Mouse (Mus musculus) granulocyte monocyte progenitor cell, adult 5-6 weeks (primary cell): ENCODE measurements at regions not wholly inside any gene's neighbourhood (a gene's known extent, or its start where the extent isn't known, plus 50 kb on each side); places are given as distances from the start of the nearest gene placed in this dataset.
"Not testable (repeated sequence)": the region's sequence is repeated elsewhere in the genome, so short reads cannot be mapped to it uniquely, and the experiment has no call there.

Experiments used
- ATAC-seq: replicated peaks from 2 replicates; pipeline ENCODE4 v1.8.0; 2016; ENCODE audit warnings: mild to moderate bottlenecking, moderate TSS enrichment, inconsistent platforms; ENCODE audit not compliant: poor library complexity, severe bottlenecking

DNA sequence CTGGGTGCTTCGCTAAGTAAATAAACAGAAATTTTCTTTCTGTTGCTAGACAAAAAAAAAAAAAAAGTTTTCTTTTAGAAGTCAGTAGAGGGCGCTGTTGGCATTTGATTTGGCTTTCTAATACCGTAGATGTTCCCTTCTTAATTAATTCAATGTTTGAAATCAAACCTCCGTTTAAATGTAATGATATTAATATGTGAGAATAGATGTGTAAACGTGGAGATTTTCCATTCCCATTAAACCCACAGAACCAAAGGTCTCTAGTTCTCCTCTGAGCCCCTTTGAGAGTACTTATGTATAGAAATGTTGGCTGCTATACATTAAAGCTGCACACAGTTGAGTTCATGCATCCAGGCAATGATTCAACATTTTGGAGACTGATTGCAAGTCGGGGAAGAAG lies 121.8 kb upstream of the Mpdz start:
- no peak for ATAC-seq

GRCm38 (mm10) chr4:81563574-81563973 lies 121.0 kb upstream of the Mpdz start:
- no peak for ATAC-seq

GRCm38 (mm10) chr4:81561453-81561852 lies 118.8 kb upstream of the Mpdz start:
- no peak for ATAC-seq

- ATAC-seq: no peak
These were observed 108.2 kb upstream of the Mpdz start for GRCm38 (mm10) chr4:81550816-81551215.

DNA sequence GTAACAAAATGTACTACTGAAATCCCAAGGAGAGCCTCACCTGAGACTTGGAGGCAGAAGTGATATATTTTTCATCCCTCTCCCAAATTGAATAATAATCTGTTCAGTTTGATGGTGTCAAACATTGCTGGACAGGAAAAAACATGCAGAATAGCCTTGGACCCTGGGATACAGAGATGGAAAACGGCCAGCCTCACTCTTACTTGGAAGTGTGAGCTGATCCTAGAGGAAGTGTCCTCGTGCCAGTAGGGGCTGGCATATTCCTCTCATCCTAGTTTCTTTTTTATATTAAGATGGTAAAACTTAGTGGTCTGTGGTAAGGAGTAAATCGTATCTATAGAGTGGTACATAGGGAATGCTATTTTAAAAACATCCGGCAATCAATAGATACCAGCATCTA lies 107.6 kb upstream of the Mpdz start:
- no peak for ATAC-seq

GRCm38 (mm10) chr4:81540496-81540895 lies 97.9 kb upstream of the Mpdz start:
- ATAC-seq: no peak

GRCm38 (mm10) chr4:81539551-81539950 lies 96.9 kb upstream of the Mpdz start:
- ATAC-seq: no peak

DNA sequence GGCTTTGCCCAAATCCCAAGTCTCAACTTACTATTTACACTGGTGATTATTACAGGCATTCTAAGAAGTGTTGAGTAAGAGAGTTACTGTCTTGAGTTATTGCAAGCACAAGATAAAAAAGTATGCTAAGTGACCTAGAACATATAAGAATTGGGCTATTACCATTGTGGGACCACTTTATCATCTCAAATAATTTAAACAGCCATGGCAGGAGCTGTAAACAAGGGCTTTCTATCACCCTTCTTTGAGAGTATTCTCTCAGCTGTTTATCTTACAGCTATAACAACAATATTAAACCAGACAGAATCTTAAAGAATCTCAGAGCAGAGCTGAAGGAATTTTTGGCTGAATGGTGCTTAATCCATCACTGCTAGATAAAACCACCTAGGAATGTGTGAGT lies 94.2 kb upstream of the Mpdz start:
- no peak for ATAC-seq

DNA sequence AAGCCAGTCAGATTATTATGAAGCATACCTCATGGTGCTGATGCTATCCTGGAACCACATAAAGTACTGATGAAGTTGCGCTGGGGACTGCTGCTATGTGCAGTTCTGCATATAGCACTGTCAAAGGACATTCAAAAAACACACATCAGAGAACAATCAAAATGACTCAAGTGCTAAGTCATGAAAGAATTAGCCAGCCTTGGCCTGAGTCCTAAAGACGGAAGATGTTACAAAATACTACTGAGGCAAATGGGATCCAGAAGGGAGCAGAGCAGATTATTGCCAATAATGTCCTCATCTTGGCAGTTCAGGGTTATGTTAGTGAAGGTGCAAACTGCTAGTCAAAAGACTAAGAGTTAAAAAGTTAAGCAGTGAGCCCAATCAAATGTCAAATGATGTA lies 87.9 kb upstream of the Mpdz start:
- no peak for ATAC-seq

DNA sequence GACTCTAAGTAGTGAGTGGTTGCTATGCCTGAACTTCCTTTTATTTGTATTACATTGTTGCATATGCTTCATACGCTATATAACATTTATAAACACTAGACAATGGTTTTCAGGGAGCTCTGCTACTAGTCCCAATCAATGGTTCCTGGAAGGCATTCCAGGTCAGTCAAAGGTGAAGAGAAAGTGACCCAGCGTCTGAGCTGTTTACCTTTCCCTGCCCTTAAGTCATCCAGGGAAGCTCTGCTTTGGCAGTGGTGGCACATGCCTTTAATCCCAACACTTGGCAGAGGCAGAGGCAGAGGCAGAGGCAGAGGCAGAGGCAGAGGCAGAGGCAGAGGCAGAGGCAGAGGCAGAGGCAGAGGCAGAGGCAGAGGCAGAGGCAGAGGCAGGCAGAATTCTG lies 76.5 kb upstream of the Mpdz start:
- not testable (repeated sequence) for ATAC-seq

GRCm38 (mm10) chr4:81514547-81514946 lies 71.9 kb upstream of the Mpdz start:
- ATAC-seq: no peak

DNA sequence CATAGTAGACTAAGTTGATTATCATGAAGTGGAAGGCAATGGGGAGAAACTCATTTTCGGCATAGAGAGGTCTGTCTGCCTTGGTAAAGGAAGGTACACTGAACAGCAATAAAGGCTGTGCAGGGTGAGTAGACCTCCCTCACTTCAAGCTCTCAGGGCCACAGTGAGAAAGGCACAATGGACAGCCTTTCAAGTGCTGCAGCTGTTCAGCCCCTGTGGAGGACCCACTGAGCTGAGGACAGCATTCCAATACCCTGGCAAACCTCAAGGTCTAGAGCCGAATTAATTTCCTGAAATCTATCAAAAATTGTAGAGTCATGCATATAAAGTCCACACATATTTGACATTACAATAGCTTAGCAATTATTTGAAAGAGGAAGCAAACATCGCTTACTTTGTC lies 69.8 kb upstream of the Mpdz start:
- ATAC-seq: no peak

DNA sequence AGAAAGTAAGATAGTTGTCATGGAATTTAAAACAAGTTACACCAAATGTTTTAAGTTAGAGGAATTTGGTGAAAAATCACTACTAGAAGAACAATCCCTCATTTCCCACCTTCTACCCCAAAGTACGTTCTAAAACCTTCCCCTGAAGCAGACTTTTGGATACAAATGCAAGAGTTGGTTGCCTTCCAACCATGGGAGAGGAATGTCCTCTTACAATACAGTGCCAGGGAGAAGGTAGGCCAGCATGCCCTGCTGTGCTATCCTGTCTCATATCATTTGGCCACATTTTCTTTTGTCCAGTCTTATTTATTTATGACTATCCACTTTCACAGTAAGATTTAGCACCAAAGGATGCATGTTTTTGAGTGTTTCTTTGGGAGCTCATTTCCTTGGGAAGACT lies 66.2 kb upstream of the Mpdz start:
- no peak for ATAC-seq

DNA sequence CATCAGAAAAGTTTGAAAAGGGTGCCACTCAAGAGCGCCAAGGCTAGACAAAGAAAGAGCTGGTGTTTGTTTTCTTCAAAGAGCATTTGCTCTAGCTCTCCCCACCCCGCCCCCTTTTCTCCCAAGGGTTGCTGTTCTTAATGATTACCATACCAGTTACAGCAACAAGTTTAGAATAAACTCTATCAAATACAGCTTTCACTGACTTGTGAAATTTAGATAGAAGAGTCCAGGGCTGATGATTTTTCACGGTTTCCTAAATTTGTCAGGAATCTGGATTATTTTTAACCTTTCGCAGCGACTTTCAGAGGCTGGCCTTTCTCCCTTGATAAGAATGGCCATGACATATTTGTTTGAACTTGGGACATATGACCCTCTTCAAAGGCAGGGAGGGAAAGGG lies 64.2 kb upstream of the Mpdz start:
- ATAC-seq: no peak

DNA sequence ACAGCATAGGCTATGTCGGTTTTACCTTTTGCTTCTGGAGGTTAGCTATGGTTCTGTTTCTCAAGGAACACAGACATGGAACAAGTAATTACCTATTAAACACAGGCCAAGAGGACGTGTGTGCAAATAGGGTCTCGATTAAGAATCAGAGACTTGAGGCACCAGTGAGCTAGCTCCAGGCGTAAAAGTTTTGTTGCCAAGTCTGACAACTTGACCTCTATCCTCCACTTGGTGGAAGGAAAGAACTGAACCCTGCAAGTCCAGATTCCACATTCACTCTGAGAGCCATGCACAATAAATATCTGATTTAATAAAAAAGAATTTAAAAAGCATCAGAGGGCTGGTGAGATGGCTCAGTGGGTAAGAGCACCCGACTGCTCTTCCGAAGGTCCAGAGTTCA lies 63.7 kb upstream of the Mpdz start:
- ATAC-seq: no peak

GRCm38 (mm10) chr4:81505096-81505495 lies 62.5 kb upstream of the Mpdz start:
- no peak for ATAC-seq

DNA sequence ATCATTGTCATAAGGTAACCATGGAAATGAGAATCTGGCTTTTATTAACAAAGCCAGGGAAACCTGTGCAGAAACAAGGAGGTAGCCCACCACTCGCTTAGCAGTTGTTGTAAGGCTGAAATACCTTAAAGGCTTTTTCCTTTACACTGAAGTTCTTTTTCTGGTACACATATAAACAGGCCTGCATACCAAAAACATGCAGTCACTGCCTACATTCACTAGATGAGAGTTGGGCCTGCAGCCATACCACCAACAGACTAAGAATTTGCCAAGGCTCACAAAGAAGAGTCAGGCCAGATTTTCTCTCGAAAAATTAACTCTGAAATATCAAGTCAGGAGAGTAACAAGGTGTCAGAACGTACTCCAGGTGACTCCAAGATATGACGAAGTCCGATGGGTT lies 61.3 kb upstream of the Mpdz start:
- no peak for ATAC-seq

GRCm38 (mm10) chr4:81501802-81502201 lies 59.2 kb upstream of the Mpdz start:
- no peak for ATAC-seq

DNA sequence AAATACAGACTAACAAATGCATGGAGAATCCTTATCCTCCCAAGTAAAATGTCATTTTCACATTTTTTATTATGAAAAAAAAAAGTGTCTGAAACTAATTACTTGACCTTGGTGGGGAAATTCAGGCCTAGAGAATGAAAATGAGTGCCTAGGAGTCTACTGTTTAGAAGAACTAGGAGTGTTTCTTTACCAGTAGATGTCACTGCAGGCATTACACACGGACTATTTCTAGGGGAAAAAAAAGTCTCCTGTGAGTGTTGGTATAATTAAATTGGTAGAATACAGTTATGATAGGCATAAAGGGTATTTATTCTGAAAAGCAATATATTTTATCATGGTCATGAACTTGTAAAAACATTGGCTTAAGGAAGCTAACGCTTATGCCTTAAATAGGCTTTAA lies 55.5 kb upstream of the Mpdz start:
- no peak for ATAC-seq

DNA sequence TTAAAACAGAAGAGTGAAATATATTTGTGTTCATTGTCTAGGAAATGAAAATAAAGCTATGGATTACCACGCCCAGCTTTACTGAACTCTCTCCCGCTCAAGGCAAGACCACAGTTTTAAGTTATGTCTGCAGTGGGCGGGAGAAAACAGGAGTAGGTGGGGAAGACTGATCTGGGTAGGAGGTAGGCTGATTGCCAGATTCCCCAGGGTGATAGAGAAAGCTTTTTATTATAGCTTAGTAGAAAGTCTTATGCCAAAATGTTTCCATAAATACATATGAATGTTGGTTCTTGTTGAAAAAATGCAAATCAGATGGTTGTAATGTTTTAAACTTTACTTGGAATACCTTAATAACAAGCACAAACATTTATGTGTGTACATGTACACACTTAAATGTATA lies 50.2 kb upstream of the Mpdz start:
- no peak for ATAC-seq
